39 mouse cellular contexts compared by ENCODE assay signal in the genomic region with DNA sequence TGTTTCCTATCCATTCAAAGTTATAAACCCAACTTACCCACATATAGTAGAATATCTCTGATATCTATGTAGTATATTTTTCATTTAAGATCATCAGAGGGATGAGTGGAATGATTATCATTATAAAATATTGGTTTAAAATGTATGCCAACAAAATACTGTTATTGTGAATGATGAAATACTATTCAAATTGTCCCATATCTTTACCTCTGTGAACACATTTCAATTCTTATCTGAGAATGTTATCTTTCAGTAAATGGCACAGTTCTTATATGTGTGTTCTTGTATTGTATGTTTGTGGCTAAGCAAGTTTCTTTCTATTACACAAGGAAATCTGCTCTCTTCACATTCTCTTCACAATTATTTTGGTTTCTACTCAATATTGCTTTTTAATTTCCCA. TPM values are rescaled to one million over a fixed set of nuclear protein-coding genes. Genes with fewer than 3 reads are reported as not detected.
"Had no signal": no experiment of that assay in that cellular context is flagged by ENCODE, and none has a peak within 500 bp of the region (broad histone marks: within the 10 kb centered on the region; RNA-seq: fewer than 3 reads in every experiment).

No protein-coding gene starts in this region.

- DNase-seq: cerebellum, adult 9-10 months; cerebellum, adult 9-11 months; cerebellum, postnatal 10 days; cerebellum, postnatal 14 days; cerebellum, postnatal 25 days; cerebellum, postnatal 36 days; embryo, embryonic 11 days; forebrain, postnatal 0 days; gastrocnemius, adult 2 months; gastrocnemius, postnatal 14 days; gastrocnemius, postnatal 25 days; gastrocnemius, postnatal 36 days; heart, adult 11 months; heart, adult 18-20 months; heart, adult 2 months had no signal

- H3K36me3 ChIP-seq: embryonic facial prominence, embryonic 10.5 days; embryonic facial prominence, embryonic 12.5 days; embryonic facial prominence, embryonic 13.5 days; embryonic facial prominence, embryonic 15.5 days; forebrain, embryonic 10.5 days; forebrain, embryonic 12.5 days; forebrain, embryonic 15.5 days; heart, embryonic 10.5 days had no signal

- H3K9ac ChIP-seq: embryonic facial prominence, embryonic 12.5 days; embryonic facial prominence, embryonic 13.5 days; embryonic facial prominence, embryonic 15.5 days; forebrain, embryonic 12.5 days; forebrain, embryonic 13.5 days; forebrain, embryonic 15.5 days; forebrain, postnatal 0 days had no signal

- H3K27ac ChIP-seq: embryonic facial prominence, embryonic 10.5 days; embryonic facial prominence, embryonic 12.5 days; embryonic facial prominence, embryonic 13.5 days; embryonic facial prominence, embryonic 15.5 days; forebrain, embryonic 10.5 days; forebrain, embryonic 12.5 days; forebrain, embryonic 13.5 days; forebrain, embryonic 15.5 days; gastrocnemius, adult 2 months; heart, adult 2 months; heart, embryonic 10.5 days had no signal

- H3K9me3 ChIP-seq: embryonic facial prominence, embryonic 10.5 days; embryonic facial prominence, embryonic 12.5 days; embryonic facial prominence, embryonic 13.5 days; embryonic facial prominence, embryonic 15.5 days; forebrain, embryonic 10.5 days; forebrain, embryonic 12.5 days; forebrain, embryonic 13.5 days; forebrain, embryonic 15.5 days; heart, embryonic 10.5 days had no signal

- H3K27me3 ChIP-seq: embryonic facial prominence, embryonic 12.5 days; embryonic facial prominence, embryonic 13.5 days; embryonic facial prominence, embryonic 15.5 days; forebrain, embryonic 12.5 days; forebrain, embryonic 13.5 days; forebrain, embryonic 15.5 days had no signal

- H3K4me3 ChIP-seq: embryonic facial prominence, embryonic 10.5 days; embryonic facial prominence, embryonic 12.5 days; embryonic facial prominence, embryonic 13.5 days; embryonic facial prominence, embryonic 15.5 days; erythroblast, embryonic 14.5 days; forebrain, embryonic 10.5 days; forebrain, embryonic 12.5 days; forebrain, embryonic 13.5 days; forebrain, embryonic 15.5 days; gastrocnemius, adult 2 months; heart, adult 2 months; heart, embryonic 10.5 days had no signal

- H3K4me1 ChIP-seq: embryonic facial prominence, embryonic 10.5 days; embryonic facial prominence, embryonic 12.5 days; embryonic facial prominence, embryonic 13.5 days; embryonic facial prominence, embryonic 15.5 days; forebrain, embryonic 10.5 days; forebrain, embryonic 12.5 days; forebrain, embryonic 13.5 days; forebrain, embryonic 15.5 days; heart, embryonic 10.5 days had no signal

RNA-seq across cellular contexts. Expression of gene Olfr1220, which starts 1.0 kb away (rescaled TPM):
- total RNA-seq: common myeloid progenitor, adult 5-6 weeks; forebrain, postnatal 0 days; gastrocnemius, adult 18-20 months; gastrocnemius, adult 2 months; gastrocnemius, adult 8-10 months; gastrocnemius, postnatal 14 days; gastrocnemius, postnatal 25 days; gastrocnemius, postnatal 36 days; gastrocnemius, postnatal 4 days; granulocyte monocyte progenitor cell, adult 5-6 weeks; heart, adult 18-20 months; heart, adult 2 months; heart, adult 8-10 months had no signal
- polyA plus RNA-seq: cortical plate, adult 2 months; embryonic facial prominence, embryonic 10.5 days; embryonic facial prominence, embryonic 11.5 days; embryonic facial prominence, embryonic 13.5 days; embryonic facial prominence, embryonic 14.5 days; embryonic facial prominence, embryonic 15.5 days; erythroblast, embryonic 14.5 days; forebrain, embryonic 10.5 days; forebrain, embryonic 11.5 days; forebrain, embryonic 12.5 days; forebrain, embryonic 13.5 days; forebrain, embryonic 14.5 days; forebrain, embryonic 15.5 days; forebrain, embryonic 16.5 days; forebrain, postnatal 0 days; frontal cortex, adult 2 months; gonadal fat pad, adult 2 months; heart, adult 2 months; heart, embryonic 10.5 days had no signal

RNA-seq across cellular contexts. Expression of gene Olfr1221, which starts 11.4 kb away (rescaled TPM):
- total RNA-seq: common myeloid progenitor, adult 5-6 weeks; forebrain, postnatal 0 days; gastrocnemius, adult 18-20 months; gastrocnemius, adult 2 months; gastrocnemius, adult 8-10 months; gastrocnemius, postnatal 14 days; gastrocnemius, postnatal 25 days; gastrocnemius, postnatal 36 days; gastrocnemius, postnatal 4 days; granulocyte monocyte progenitor cell, adult 5-6 weeks; heart, adult 18-20 months; heart, adult 2 months; heart, adult 8-10 months had no signal
- polyA plus RNA-seq: cortical plate, adult 2 months; embryonic facial prominence, embryonic 10.5 days; embryonic facial prominence, embryonic 11.5 days; embryonic facial prominence, embryonic 12.5 days; embryonic facial prominence, embryonic 13.5 days; embryonic facial prominence, embryonic 15.5 days; erythroblast, embryonic 14.5 days; forebrain, embryonic 10.5 days; forebrain, embryonic 11.5 days; forebrain, embryonic 12.5 days; forebrain, embryonic 13.5 days; forebrain, embryonic 14.5 days; forebrain, embryonic 15.5 days; forebrain, embryonic 16.5 days; forebrain, postnatal 0 days; frontal cortex, adult 2 months; gonadal fat pad, adult 2 months; heart, adult 2 months; heart, embryonic 10.5 days had no signal

RNA-seq across cellular contexts. Expression of gene Olfr1219, which starts 22.3 kb away (rescaled TPM):
- total RNA-seq: common myeloid progenitor, adult 5-6 weeks; forebrain, postnatal 0 days; gastrocnemius, adult 18-20 months; gastrocnemius, adult 2 months; gastrocnemius, adult 8-10 months; gastrocnemius, postnatal 14 days; gastrocnemius, postnatal 25 days; gastrocnemius, postnatal 36 days; gastrocnemius, postnatal 4 days; granulocyte monocyte progenitor cell, adult 5-6 weeks; heart, adult 18-20 months; heart, adult 2 months; heart, adult 8-10 months had no signal
- polyA plus RNA-seq: cortical plate, adult 2 months; embryonic facial prominence, embryonic 10.5 days; embryonic facial prominence, embryonic 11.5 days; embryonic facial prominence, embryonic 12.5 days; embryonic facial prominence, embryonic 13.5 days; embryonic facial prominence, embryonic 14.5 days; embryonic facial prominence, embryonic 15.5 days; erythroblast, embryonic 14.5 days; forebrain, embryonic 10.5 days; forebrain, embryonic 11.5 days; forebrain, embryonic 12.5 days; forebrain, embryonic 13.5 days; forebrain, embryonic 14.5 days; forebrain, embryonic 15.5 days; forebrain, embryonic 16.5 days; forebrain, postnatal 0 days; frontal cortex, adult 2 months; gonadal fat pad, adult 2 months; heart, adult 2 months; heart, embryonic 10.5 days had no signal

RNA-seq across cellular contexts. Expression of gene Olfr1222, which starts 27.2 kb away (rescaled TPM):
- total RNA-seq: common myeloid progenitor, adult 5-6 weeks; forebrain, postnatal 0 days; gastrocnemius, adult 18-20 months; gastrocnemius, adult 2 months; gastrocnemius, adult 8-10 months; gastrocnemius, postnatal 14 days; gastrocnemius, postnatal 25 days; gastrocnemius, postnatal 36 days; gastrocnemius, postnatal 4 days; granulocyte monocyte progenitor cell, adult 5-6 weeks; heart, adult 18-20 months; heart, adult 2 months; heart, adult 8-10 months had no signal
- polyA plus RNA-seq: cortical plate, adult 2 months; embryonic facial prominence, embryonic 10.5 days; embryonic facial prominence, embryonic 11.5 days; embryonic facial prominence, embryonic 12.5 days; embryonic facial prominence, embryonic 13.5 days; erythroblast, embryonic 14.5 days; forebrain, embryonic 10.5 days; forebrain, embryonic 11.5 days; forebrain, embryonic 12.5 days; forebrain, embryonic 13.5 days; forebrain, embryonic 14.5 days; forebrain, embryonic 15.5 days; forebrain, embryonic 16.5 days; forebrain, postnatal 0 days; frontal cortex, adult 2 months; gonadal fat pad, adult 2 months; heart, adult 2 months; heart, embryonic 10.5 days had no signal

RNA-seq across cellular contexts. Expression of gene Olfr1218, which starts 44.7 kb away (rescaled TPM):
- total RNA-seq: common myeloid progenitor, adult 5-6 weeks; forebrain, postnatal 0 days; gastrocnemius, adult 18-20 months; gastrocnemius, adult 2 months; gastrocnemius, adult 8-10 months; gastrocnemius, postnatal 14 days; gastrocnemius, postnatal 25 days; gastrocnemius, postnatal 36 days; gastrocnemius, postnatal 4 days; granulocyte monocyte progenitor cell, adult 5-6 weeks; heart, adult 18-20 months; heart, adult 2 months; heart, adult 8-10 months had no signal
- polyA plus RNA-seq: cortical plate, adult 2 months; embryonic facial prominence, embryonic 10.5 days; embryonic facial prominence, embryonic 11.5 days; embryonic facial prominence, embryonic 12.5 days; embryonic facial prominence, embryonic 13.5 days; embryonic facial prominence, embryonic 14.5 days; embryonic facial prominence, embryonic 15.5 days; erythroblast, embryonic 14.5 days; forebrain, embryonic 10.5 days; forebrain, embryonic 11.5 days; forebrain, embryonic 12.5 days; forebrain, embryonic 13.5 days; forebrain, embryonic 14.5 days; forebrain, embryonic 15.5 days; forebrain, embryonic 16.5 days; forebrain, postnatal 0 days; frontal cortex, adult 2 months; gonadal fat pad, adult 2 months; heart, adult 2 months; heart, embryonic 10.5 days had no signal
